Mouse (Mus musculus): ENCODE results near the gene Rgs5. TPM values are rescaled to one million over a fixed set of nuclear protein-coding genes. Genes with fewer than 3 reads are reported as not detected.

Gene Rgs5
- polyA plus RNA-seq, 1 experiment, result 68.0 TPM

- Histone ChIP-seq H3K4me3 (ENCODE audit: insufficient read depth, low read length) (no peak overlapping the region), H3K4me1 (ENCODE audit: control insufficient read depth, insufficient read depth, low read length) (no peaks in the 10 kb centered on the region; the same call in 1 of the 2 replicates), H3K27ac (ENCODE audit: insufficient read depth, low read length) (no peak overlapping the region)
- no peak for TF ChIP-seq POLR2A (IDR thresholded peaks at IDR 0.05; ENCODE audit: extremely low read depth, insufficient read depth, low read length)
- peak; percentile 29; the same call in 1 of the 2 replicates for TF ChIP-seq CTCF (IDR thresholded peaks at IDR 0.05; ENCODE audit: extremely low read depth, insufficient read depth, low read length)
Measured at GRCm38 (mm10) chr1:169674116-169674515, 18.8 kb downstream of the Rgs5 start.

GRCm38 (mm10) chr1:169676751-169677150, 21.4 kb downstream of the Rgs5 start:
- TF ChIP-seq CTCF (IDR thresholded peaks at IDR 0.05; ENCODE audit: extremely low read depth, insufficient read depth, low read length) (no peak), POLR2A (IDR thresholded peaks at IDR 0.05; ENCODE audit: extremely low read depth, insufficient read depth, low read length) (no peak)
- no peak overlapping the region for H3K27ac ChIP-seq (ENCODE audit: insufficient read depth, low read length)
- H3K4me3 ChIP-seq (ENCODE audit: insufficient read depth, low read length), result no peak overlapping the region
- H3K4me1 ChIP-seq (ENCODE audit: control insufficient read depth, insufficient read depth, low read length), result no peaks in the 10 kb centered on the region; the same call in 1 of the 2 replicates

- Histone ChIP-seq H3K4me3 (ENCODE audit: insufficient read depth, low read length) (no peak overlapping the region), H3K27ac (ENCODE audit: insufficient read depth, low read length) (no peak overlapping the region), H3K4me1 (ENCODE audit: control insufficient read depth, insufficient read depth, low read length) (no peaks in the 10 kb centered on the region)
- TF ChIP-seq POLR2A (IDR thresholded peaks at IDR 0.05; ENCODE audit: extremely low read depth, insufficient read depth, low read length) (no peak), CTCF (IDR thresholded peaks at IDR 0.05; ENCODE audit: extremely low read depth, insufficient read depth, low read length) (no peak)
Measured at GRCm38 (mm10) chr1:169680455-169681208, 25.3 kb downstream of the Rgs5 start.

GRCm38 (mm10) chr1:169682775-169683497, 27.6 kb downstream of the Rgs5 start:
- TF ChIP-seq POLR2A (IDR thresholded peaks at IDR 0.05; ENCODE audit: extremely low read depth, insufficient read depth, low read length), result no peak
- TF ChIP-seq CTCF (IDR thresholded peaks at IDR 0.05; ENCODE audit: extremely low read depth, insufficient read depth, low read length), result no peak
- Histone ChIP-seq H3K4me1 (ENCODE audit: control insufficient read depth, insufficient read depth, low read length) (no peaks in the 10 kb centered on the region), H3K4me3 (ENCODE audit: insufficient read depth, low read length) (no peak overlapping the region), H3K27ac (ENCODE audit: insufficient read depth, low read length) (no peak overlapping the region)

- H3K4me3 ChIP-seq (ENCODE audit: insufficient read depth, low read length), result no peak overlapping the region
- H3K27ac ChIP-seq (ENCODE audit: insufficient read depth, low read length), result no peak overlapping the region
- no peak for TF ChIP-seq POLR2A (IDR thresholded peaks at IDR 0.05; ENCODE audit: extremely low read depth, insufficient read depth, low read length)
- no peak for TF ChIP-seq CTCF (IDR thresholded peaks at IDR 0.05; ENCODE audit: extremely low read depth, insufficient read depth, low read length)
- H3K4me1 ChIP-seq (ENCODE audit: control insufficient read depth, insufficient read depth, low read length), result no peaks in the 10 kb centered on the region
Measured at GRCm38 (mm10) chr1:169685257-169685656, 30.0 kb downstream of the Rgs5 start.

- Histone ChIP-seq H3K4me1 (ENCODE audit: control insufficient read depth, insufficient read depth, low read length) (no peaks in the 10 kb centered on the region), H3K27ac (ENCODE audit: insufficient read depth, low read length) (no peak overlapping the region), H3K4me3 (ENCODE audit: insufficient read depth, low read length) (no peak overlapping the region)
- no peak for TF ChIP-seq CTCF (IDR thresholded peaks at IDR 0.05; ENCODE audit: extremely low read depth, insufficient read depth, low read length)
Measured at GRCm38 (mm10) chr1:169693040-169693439, 37.7 kb downstream of the Rgs5 start.

GRCm38 (mm10) chr1:169693537-169693936, 38.2 kb downstream of the Rgs5 start:
- TF ChIP-seq POLR2A (IDR thresholded peaks at IDR 0.05; ENCODE audit: extremely low read depth, insufficient read depth, low read length), result no peak
- no peaks in the 10 kb centered on the region for H3K4me1 ChIP-seq (ENCODE audit: control insufficient read depth, insufficient read depth, low read length)
- H3K27ac ChIP-seq (ENCODE audit: insufficient read depth, low read length), result no peak overlapping the region
- H3K4me3 ChIP-seq (ENCODE audit: insufficient read depth, low read length), result no peak overlapping the region

GRCm38 (mm10) chr1:169695356-169695755, 40.1 kb downstream of the Rgs5 start:
- H3K4me1 ChIP-seq (ENCODE audit: control insufficient read depth, insufficient read depth, low read length), result no peaks in the 10 kb centered on the region
- no peak overlapping the region for H3K27ac ChIP-seq (ENCODE audit: insufficient read depth, low read length)
- no peak overlapping the region for H3K4me3 ChIP-seq (ENCODE audit: insufficient read depth, low read length)
- TF ChIP-seq POLR2A (IDR thresholded peaks at IDR 0.05; ENCODE audit: extremely low read depth, insufficient read depth, low read length), result no peak
- TF ChIP-seq CTCF (IDR thresholded peaks at IDR 0.05; ENCODE audit: extremely low read depth, insufficient read depth, low read length), result no peak

GRCm38 (mm10) chr1:169697236-169697635, 41.9 kb downstream of the Rgs5 start:
- H3K4me1 ChIP-seq (ENCODE audit: control insufficient read depth, insufficient read depth, low read length), result no peaks in the 10 kb centered on the region
- no peak overlapping the region for H3K4me3 ChIP-seq (ENCODE audit: insufficient read depth, low read length)
- no peak for TF ChIP-seq POLR2A (IDR thresholded peaks at IDR 0.05; ENCODE audit: extremely low read depth, insufficient read depth, low read length)
- TF ChIP-seq CTCF (IDR thresholded peaks at IDR 0.05; ENCODE audit: extremely low read depth, insufficient read depth, low read length), result no peak

GRCm38 (mm10) chr1:169699184-169699583, 43.9 kb downstream of the Rgs5 start:
- Histone ChIP-seq H3K4me3 (ENCODE audit: insufficient read depth, low read length) (no peak overlapping the region), H3K4me1 (ENCODE audit: control insufficient read depth, insufficient read depth, low read length) (no peaks in the 10 kb centered on the region), H3K27ac (ENCODE audit: insufficient read depth, low read length) (no peak overlapping the region)
- TF ChIP-seq POLR2A (IDR thresholded peaks at IDR 0.05; ENCODE audit: extremely low read depth, insufficient read depth, low read length) (no peak), CTCF (IDR thresholded peaks at IDR 0.05; ENCODE audit: extremely low read depth, insufficient read depth, low read length) (no peak)

More at GRCm38 (mm10) chr1:169697236-169697635, 41.9 kb downstream of the Rgs5 start:
- H3K27ac ChIP-seq (ENCODE audit: insufficient read depth, low read length), result no peak overlapping the region
